In genomic region chr10:78465472-78465871, GRCm38 (mm10) we compare ENCODE assay signal across 1 mouse cellular context.
TF ChIP-seq lines count a peak whose summit lies in the region.

No protein-coding gene starts in this region.

TF ChIP-seq in MEL, 35 proteins besides CTCF, POLR2A, EP300 and RAD21 (continued from another document):
- peak; percentile 38 for TF ChIP-seq NELFE (IDR thresholded peaks at IDR 0.05; ENCODE audit: low read depth, low read length)
- TF ChIP-seq GATA1 (IDR thresholded peaks at IDR 0.05; ENCODE audit: low read depth, low read length), result peak; percentile 46; the same call in 1 of the 2 replicates
- 0 out of 2 replicates have a peak, but pooled peaks have one; percentile 80 for TF ChIP-seq MAZ (IDR thresholded peaks at IDR 0.05; ENCODE audit: low read depth, low read length)
- TF ChIP-seq ETS1 (IDR thresholded peaks at IDR 0.05; ENCODE audit: low read depth, low read length), result peak; percentile 62
- peak; percentile 62 for TF ChIP-seq ELF1 (IDR thresholded peaks at IDR 0.05; ENCODE audit: low read depth, low read length)
- TF ChIP-seq ZMIZ1 (IDR thresholded peaks at IDR 0.05; ENCODE audit: low read depth, low read length), result no peak; the same call in none of the 2 replicates
- TF ChIP-seq SIN3A (IDR thresholded peaks at IDR 0.05; ENCODE audit: low read length), result peak; percentile 56; the same call in 1 of the 2 replicates
- peak; percentile 47; the same call in 1 of the 2 replicates for TF ChIP-seq TCF12 (IDR thresholded peaks at IDR 0.05; ENCODE audit: low read depth, low read length)
- no peak for TF ChIP-seq MYC (IDR thresholded peaks at IDR 0.05; ENCODE audit: low read depth, low read length)
- TF ChIP-seq HCFC1 (IDR thresholded peaks at IDR 0.05; ENCODE audit: low read depth, low read length), result peak; percentile 61
